Mouse (Mus musculus): ENCODE results near the gene Cyct. TPM values are rescaled to one million over a fixed set of nuclear protein-coding genes. Genes with fewer than 3 reads are reported as not detected.

Cyct gene
- polyA plus RNA-seq (2016; fragmentation: Nextera tagmentation; extraction: Ambion mirVana) = not detected in 2 replicates

DNA sequence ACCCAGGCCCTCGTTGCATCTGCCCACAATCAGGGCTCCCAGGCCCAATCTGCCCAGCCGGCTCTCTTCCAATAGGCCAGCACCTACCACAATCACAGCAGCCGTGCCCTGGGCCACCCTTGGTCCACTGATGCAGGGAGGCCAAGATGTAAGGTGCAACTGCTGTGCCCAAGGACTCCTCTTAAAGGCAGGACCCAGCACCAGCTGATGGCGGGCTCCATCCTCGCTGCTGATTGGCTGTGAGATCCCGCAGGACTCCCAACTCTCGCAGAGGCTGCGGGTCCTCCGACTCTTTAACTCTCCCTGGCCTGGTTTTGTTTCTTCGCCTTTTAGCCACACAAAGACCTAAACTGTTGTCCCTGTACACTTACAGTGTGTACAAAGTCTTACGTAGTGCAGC is at the start of gene Cyct:
TSS of gene Cyct (minus strand) at position 225 of the 400 bp plus-strand sequence.
- Histone ChIP-seq H3K4me3 (no peak within 1 kb of the TSS), H3K4me1 (no peaks in the 10 kb centered on the region), H3K36me3 (no peaks in the 10 kb centered on the region), H3K27ac (no peak within 1 kb of the TSS), H3K9me3 (no peaks in the 10 kb centered on the region), H3K27me3 (replicated peaks) (no peaks in the 10 kb centered on the region), H3K4me2 (replicated peaks) (no peak within 1 kb of the TSS), H3K9ac (no peak within 1 kb of the TSS)
- no peak for ATAC-seq (ENCODE audit: low FRiP score, low read depth)
- 91% methylated on average over 11 of the region's 11 CpGs for WGBS

DNA sequence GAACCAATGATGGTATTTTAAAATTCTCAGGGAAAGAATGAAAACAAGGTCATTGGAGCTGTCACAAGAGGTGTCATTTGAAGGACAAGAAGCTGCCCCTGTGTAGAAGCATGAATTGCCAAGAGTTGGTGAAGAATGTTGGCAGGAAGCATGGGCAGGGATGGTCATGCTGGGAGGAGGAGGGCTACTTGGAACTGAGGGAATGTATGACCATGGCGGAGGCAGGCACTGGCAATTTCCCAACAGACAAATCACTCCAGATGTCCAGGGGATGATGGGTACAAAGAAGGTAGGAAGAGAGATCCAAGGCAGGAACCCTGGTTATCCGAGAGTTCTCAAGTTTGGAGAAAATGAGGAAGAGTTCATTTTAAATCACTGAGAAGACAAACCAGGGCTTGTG is 49.7 kb upstream of the Cyct start:
- Histone ChIP-seq H3K36me3 (no peaks in the 10 kb centered on the region), H3K27me3 (replicated peaks) (no peaks in the 10 kb centered on the region), H3K9ac (no peak overlapping the region), H3K4me2 (replicated peaks) (no peak overlapping the region), H3K4me3 (no peak overlapping the region), H3K9me3 (no peaks in the 10 kb centered on the region), H3K4me1 (peaks cover 7% of the 10 kb centered on the region; the same call in 1 of the 2 replicates), H3K27ac (no peak overlapping the region)
- WGBS = 89% methylated on average over 2 of the region's 2 CpGs
- no peak for ATAC-seq (ENCODE audit: low FRiP score, low read depth)

DNA sequence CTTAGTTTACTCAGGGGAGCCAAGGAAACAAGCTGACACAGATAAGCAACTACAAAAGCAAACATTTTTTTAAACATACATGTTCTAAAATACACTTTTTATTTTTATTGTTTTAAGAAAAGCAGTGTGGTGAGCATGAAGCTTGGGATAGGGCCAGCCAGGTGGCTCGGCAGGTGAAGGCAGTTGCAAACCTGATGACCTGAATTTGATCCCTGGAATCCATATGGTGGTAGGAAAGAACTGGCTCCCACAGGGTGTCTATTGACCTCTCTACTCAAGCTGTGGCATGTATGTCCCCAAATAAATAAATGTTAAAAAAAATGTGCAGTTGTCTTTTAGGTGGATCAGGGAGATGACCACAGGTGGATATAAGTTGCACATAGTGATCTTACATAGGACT is 49.3 kb upstream of the Cyct start:
- 77% methylated on average over 1 of the region's 1 CpGs for WGBS
- no peaks in the 10 kb centered on the region for H3K27me3 ChIP-seq (replicated peaks)
- no peak for ATAC-seq (ENCODE audit: low FRiP score, low read depth)
- no peaks in the 10 kb centered on the region for H3K9me3 ChIP-seq
- no peak overlapping the region for H3K27ac ChIP-seq
- H3K4me1 ChIP-seq = peaks cover 7% of the 10 kb centered on the region; the same call in 1 of the 2 replicates
- H3K36me3 ChIP-seq = no peaks in the 10 kb centered on the region
- H3K4me2 ChIP-seq (replicated peaks) = no peak overlapping the region
- no peak overlapping the region for H3K4me3 ChIP-seq
- H3K9ac ChIP-seq = no peak overlapping the region

GRCm38 (mm10) chr2:76406937-76407441 is 46.7 kb upstream of the Cyct start:
- Histone ChIP-seq H3K27ac (peak overlapping the region; percentile 80), H3K4me2 (replicated peaks) (peak overlapping the region; percentile 88), H3K9me3 (no peaks in the 10 kb centered on the region), H3K27me3 (replicated peaks) (no peaks in the 10 kb centered on the region), H3K4me3 (peak overlapping the region; percentile 83), H3K36me3 (no peaks in the 10 kb centered on the region), H3K9ac (peak overlapping the region; percentile 87), H3K4me1 (peaks cover 7% of the 10 kb centered on the region; the same call in 1 of the 2 replicates)
- ATAC-seq (ENCODE audit: low FRiP score, low read depth) = peak; percentile 74
- under 1% methylated on average over 49 of the region's 49 CpGs for WGBS

GRCm38 (mm10) chr2:76406151-76406936 is 46.1 kb upstream of the Cyct start, which contains the start of gene Osbpl6:
Gene Osbpl6 (plus strand): TSS chr2:76406508.
- Histone ChIP-seq H3K4me3 (peak within 1 kb of the TSS; percentile 83), H3K4me1 (peaks cover 7% of the 10 kb centered on the region; the same call in 1 of the 2 replicates), H3K36me3 (no peaks in the 10 kb centered on the region), H3K27ac (peak within 1 kb of the TSS; percentile 80), H3K9me3 (no peaks in the 10 kb centered on the region), H3K4me2 (replicated peaks) (peak within 1 kb of the TSS; percentile 88), H3K27me3 (replicated peaks) (no peaks in the 10 kb centered on the region), H3K9ac (peak within 1 kb of the TSS; percentile 87)
- peak; percentile 95 for ATAC-seq (ENCODE audit: low FRiP score, low read depth)
- under 1% methylated on average over 85 of the region's 89 CpGs for WGBS

DNA sequence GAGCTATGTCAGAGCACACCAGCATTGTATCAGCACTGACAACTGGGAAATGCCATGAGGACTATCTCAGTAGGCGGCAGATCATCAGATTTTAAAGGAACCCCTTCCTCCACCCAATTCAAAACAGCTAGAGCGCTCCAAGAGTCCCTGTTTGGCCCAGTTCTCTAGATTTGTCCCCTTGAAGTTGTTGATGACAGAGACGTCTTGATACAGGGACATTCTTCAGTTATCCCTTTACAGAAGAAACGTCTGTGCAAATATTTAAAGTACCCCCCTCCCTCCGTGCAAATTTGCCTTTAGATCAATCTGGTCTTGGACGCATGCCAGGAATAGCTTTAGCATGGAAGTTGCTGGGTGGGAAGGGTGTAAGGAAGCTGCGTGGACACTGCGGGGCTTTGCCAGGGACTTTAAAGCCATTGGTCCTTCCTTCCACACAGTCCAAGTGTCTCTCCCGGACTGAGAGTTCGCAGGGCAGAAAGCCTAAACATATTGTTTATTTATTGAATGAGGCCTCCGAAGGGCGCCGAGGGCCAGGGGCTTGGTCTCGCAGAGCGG is 45.4 kb upstream of the Cyct start:
- Histone ChIP-seq H3K4me1 (peaks cover 7% of the 10 kb centered on the region; the same call in 1 of the 2 replicates), H3K9me3 (no peaks in the 10 kb centered on the region), H3K27ac (peak overlapping the region; percentile 80), H3K36me3 (no peaks in the 10 kb centered on the region), H3K4me2 (replicated peaks) (peak overlapping the region; percentile 88), H3K4me3 (peak overlapping the region; percentile 83), H3K27me3 (replicated peaks) (no peaks in the 10 kb centered on the region), H3K9ac (peak overlapping the region; percentile 87)
- ATAC-seq (ENCODE audit: low FRiP score, low read depth) = peak; percentile 64
- 3% methylated on average over 15 of the region's 15 CpGs for WGBS

DNA sequence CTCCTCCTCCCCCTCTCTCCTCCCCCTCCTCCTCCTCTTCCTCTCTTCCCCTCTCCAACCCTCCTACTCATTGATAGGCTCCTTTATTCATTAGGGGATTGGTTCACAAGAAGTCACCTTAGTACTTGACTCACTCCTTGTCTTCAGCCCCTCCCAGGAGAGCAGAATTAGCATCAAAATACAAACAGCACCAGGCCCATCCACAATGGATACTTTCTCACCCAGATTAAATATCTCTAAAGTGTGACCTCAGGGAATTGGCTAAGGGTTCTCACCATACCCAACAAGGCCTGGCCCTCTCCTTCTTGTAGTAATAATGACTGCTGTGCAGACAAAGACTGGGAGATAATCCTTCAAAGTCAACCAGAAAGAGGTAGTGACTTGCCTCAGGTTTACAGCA is 39.9 kb upstream of the Cyct start:
- Histone ChIP-seq H3K36me3 (no peaks in the 10 kb centered on the region), H3K4me2 (replicated peaks) (no peak overlapping the region), H3K4me3 (no peak overlapping the region), H3K27me3 (replicated peaks) (no peaks in the 10 kb centered on the region), H3K4me1 (no peaks in the 10 kb centered on the region), H3K9ac (no peak overlapping the region), H3K9me3 (no peaks in the 10 kb centered on the region), H3K27ac (no peak overlapping the region)
- no peak for ATAC-seq (ENCODE audit: low FRiP score, low read depth)

DNA sequence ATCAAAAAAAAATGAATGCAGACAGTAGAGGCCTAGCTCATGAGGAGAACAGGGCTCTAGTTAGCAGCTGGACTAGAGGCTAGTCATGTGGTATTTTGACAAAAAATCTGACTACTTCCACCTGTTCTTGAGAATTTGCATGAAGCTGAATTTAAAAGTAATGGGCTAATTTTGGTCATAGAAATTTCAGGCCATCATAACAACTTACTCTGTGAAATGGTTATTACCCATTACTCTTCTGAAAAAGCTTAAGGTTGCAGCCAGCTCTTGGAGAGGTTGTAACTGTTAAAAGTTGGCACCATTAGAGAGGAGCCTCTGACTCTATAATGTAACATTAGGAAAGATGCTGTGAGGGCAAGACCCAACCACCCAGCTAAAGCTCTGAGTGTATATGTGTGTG is 26.3 kb upstream of the Cyct start:
- no peak overlapping the region for H3K27ac ChIP-seq
- H3K36me3 ChIP-seq = peaks cover 22% of the 10 kb centered on the region
- H3K4me2 ChIP-seq (replicated peaks) = no peak overlapping the region
- H3K9ac ChIP-seq = no peak overlapping the region
- no peak overlapping the region for H3K4me3 ChIP-seq
- no peaks in the 10 kb centered on the region for H3K27me3 ChIP-seq (replicated peaks)
- no peaks in the 10 kb centered on the region for H3K9me3 ChIP-seq
- no peak for ATAC-seq (ENCODE audit: low FRiP score, low read depth)
- H3K4me1 ChIP-seq = no peaks in the 10 kb centered on the region

GRCm38 (mm10) chr2:76378646-76379045 is 18.4 kb upstream of the Cyct start:
- no peaks in the 10 kb centered on the region for H3K27me3 ChIP-seq (replicated peaks)
- 96% methylated on average over 19 of the region's 19 CpGs for WGBS
- H3K9me3 ChIP-seq = no peaks in the 10 kb centered on the region
- no peak overlapping the region for H3K9ac ChIP-seq
- no peak overlapping the region for H3K4me3 ChIP-seq
- H3K4me2 ChIP-seq (replicated peaks) = no peak overlapping the region
- H3K36me3 ChIP-seq = peaks cover 54% of the 10 kb centered on the region
- ATAC-seq (ENCODE audit: low FRiP score, low read depth) = no peak
- H3K27ac ChIP-seq = no peak overlapping the region
- H3K4me1 ChIP-seq = no peaks in the 10 kb centered on the region

GRCm38 (mm10) chr2:76374544-76375206 is 14.4 kb upstream of the Cyct start:
- H3K27me3 ChIP-seq (replicated peaks) = no peaks in the 10 kb centered on the region
- H3K27ac ChIP-seq = no peak overlapping the region
- H3K4me1 ChIP-seq = peaks cover 8% of the 10 kb centered on the region
- 91% methylated on average over 6 of the region's 6 CpGs for WGBS
- H3K4me2 ChIP-seq (replicated peaks) = no peak overlapping the region
- no peaks in the 10 kb centered on the region for H3K9me3 ChIP-seq
- peaks cover 41% of the 10 kb centered on the region for H3K36me3 ChIP-seq
- H3K9ac ChIP-seq = no peak overlapping the region
- no peak overlapping the region for H3K4me3 ChIP-seq
- no peak for ATAC-seq (ENCODE audit: low FRiP score, low read depth)

GRCm38 (mm10) chr2:76372244-76372643 is 12.0 kb upstream of the Cyct start:
- Histone ChIP-seq H3K27ac (no peak overlapping the region), H3K4me1 (peaks cover 8% of the 10 kb centered on the region), H3K9ac (no peak overlapping the region), H3K4me2 (replicated peaks) (no peak overlapping the region), H3K4me3 (no peak overlapping the region), H3K27me3 (replicated peaks) (no peaks in the 10 kb centered on the region), H3K36me3 (peaks cover 21% of the 10 kb centered on the region), H3K9me3 (no peaks in the 10 kb centered on the region)
- no peak for ATAC-seq (ENCODE audit: low FRiP score, low read depth)
- WGBS = 91% methylated on average over 4 of the region's 4 CpGs

GRCm38 (mm10) chr2:76370656-76370922 is 10.3 kb upstream of the Cyct start:
- no peak for ATAC-seq (ENCODE audit: low FRiP score, low read depth)
- no peaks in the 10 kb centered on the region for H3K9me3 ChIP-seq
- WGBS = 5% methylated on average over 7 of the region's 7 CpGs

More at GRCm38 (mm10) chr2:76370656-76370922, 10.3 kb upstream of the Cyct start:
- H3K9ac ChIP-seq = peak overlapping the region; percentile 84
- peak overlapping the region; percentile 79 for H3K4me2 ChIP-seq (replicated peaks)
- peaks cover 8% of the 10 kb centered on the region for H3K4me1 ChIP-seq
- peaks cover 15% of the 10 kb centered on the region for H3K36me3 ChIP-seq
- H3K4me3 ChIP-seq = peak overlapping the region; percentile 93
- H3K27me3 ChIP-seq (replicated peaks) = no peaks in the 10 kb centered on the region
- H3K27ac ChIP-seq = no peak overlapping the region
